Mouse (Mus musculus) C2C12 (cell line): Measurements from ENCODE around the gene Dis3. TPM values are rescaled to one million over a fixed set of nuclear protein-coding genes. Genes with fewer than 3 reads are reported as not detected.

Experiments
- H3K27me3 ChIP-seq: one replicate; pipeline ENCODE4 v1.6.1; 2011; ENCODE audit not compliant: control insufficient read depth, insufficient read depth, insufficient read length
- H3K36me3 ChIP-seq: one replicate; pipeline ENCODE4 v1.6.1; 2011; ENCODE audit not compliant: control insufficient read depth, insufficient read depth
- H3K4me3 ChIP-seq: one replicate; pipeline ENCODE4 v1.5.1; 2011; ENCODE audit warnings: mild to moderate bottlenecking, control low read depth; ENCODE audit not compliant: poor library complexity, insufficient read depth, severe bottlenecking
- H3K79me2 ChIP-seq: one replicate; pipeline ENCODE4 v1.6.1; 2011; ENCODE audit not compliant: control insufficient read depth, insufficient read depth
- H3K79me3 ChIP-seq: one replicate; pipeline ENCODE4 v1.6.1; 2011; ENCODE audit warnings: low read depth, control low read depth
- H3ac ChIP-seq: one replicate; pipeline ENCODE3; 2011; ENCODE audit warnings: low read depth; ENCODE audit not compliant: control insufficient read depth, insufficient read length
- CEBPB ChIP-seq: IDR thresholded peaks from one replicate; pipeline ENCODE4 v1.6.1; 2011; ENCODE audit warnings: low read depth, mild to moderate bottlenecking, control low read depth, moderate library complexity
- CTCF ChIP-seq: IDR thresholded peaks from one replicate; pipeline ENCODE4 v1.5.1; 2011; ENCODE audit not compliant: control insufficient read depth, insufficient read depth, insufficient read length
- FOSL1 ChIP-seq: IDR thresholded peaks from one replicate; pipeline ENCODE4 v1.8.0; 2011; ENCODE audit warnings: mild to moderate bottlenecking, low read length; ENCODE audit not compliant: poor library complexity, insufficient read depth, severe bottlenecking
- MAX ChIP-seq: IDR thresholded peaks from one replicate; pipeline ENCODE4 v1.6.1; 2011; ENCODE audit warnings: mild to moderate bottlenecking, control low read depth
- MYOD1 ChIP-seq: IDR thresholded peaks from one replicate; pipeline ENCODE4 v1.6.1; 2011; ENCODE audit warnings: low read depth; ENCODE audit not compliant: control insufficient read depth, insufficient read length
- MYOG ChIP-seq: IDR thresholded peaks from one replicate; pipeline ENCODE4 v1.6.1; 2011; ENCODE audit not compliant: control insufficient read depth, insufficient read length; ENCODE audit errors: extremely low read depth
- USF1 ChIP-seq: IDR thresholded peaks from one replicate; pipeline ENCODE4 v1.6.1; 2011; ENCODE audit warnings: low read depth, mild to moderate bottlenecking, control low read depth, moderate library complexity
- polyA plus RNA-seq: library from polyadenylated mRNA; unstranded; fragments of >200 nt; fragmentation: generic; extraction: Trizol; gene quantifications from one replicate; pipeline ENCODE4 v1.2.1, GENCODE M21; 2012; ENCODE audit warnings: missing spikeins

Gene Dis3
- polyA plus RNA-seq, 1 experiment, result 19.3 TPM

GRCm38 (mm10) chr14:99121584-99122339 is 22.2 kb upstream of the Dis3 start:
- Histone ChIP-seq H3ac (no peak overlapping the region), H3K79me3 (no peaks in the 10 kb centered on the region), H3K27me3 (no peaks in the 10 kb centered on the region), H3K36me3 (peaks cover 17% of the 10 kb centered on the region), H3K4me3 (no peak overlapping the region), H3K79me2 (no peaks in the 10 kb centered on the region)
- TF ChIP-seq USF1 (no peak), MAX (no peak), MYOG (no peak), CEBPB (no peak), MYOD1 (no peak), FOSL1 (no peak), CTCF (no peak)

GRCm38 (mm10) chr14:99117576-99117975 is 18.0 kb upstream of the Dis3 start:
- Histone ChIP-seq H3K36me3 (peaks cover 38% of the 10 kb centered on the region), H3K27me3 (no peaks in the 10 kb centered on the region), H3K79me2 (no peaks in the 10 kb centered on the region), H3K79me3 (no peaks in the 10 kb centered on the region), H3K4me3 (no peak overlapping the region), H3ac (no peak overlapping the region)
- TF ChIP-seq CTCF, result no peak
- no peak for TF ChIP-seq MYOD1
- TF ChIP-seq USF1, result no peak
- TF ChIP-seq MYOG, result no peak
- TF ChIP-seq MAX, result no peak
- TF ChIP-seq FOSL1, result no peak
- no peak for TF ChIP-seq CEBPB

- H3ac ChIP-seq, result no peak overlapping the region
- H3K79me2 ChIP-seq, result no peaks in the 10 kb centered on the region
- no peaks in the 10 kb centered on the region for H3K27me3 ChIP-seq
- H3K4me3 ChIP-seq, result no peak overlapping the region
- TF ChIP-seq FOSL1 (no peak), MAX (no peak), USF1 (no peak)
- H3K79me3 ChIP-seq, result no peaks in the 10 kb centered on the region
- H3K36me3 ChIP-seq, result peaks cover 59% of the 10 kb centered on the region
Observed at GRCm38 (mm10) chr14:99108762-99109161, 9.2 kb upstream of the Dis3 start.

DNA sequence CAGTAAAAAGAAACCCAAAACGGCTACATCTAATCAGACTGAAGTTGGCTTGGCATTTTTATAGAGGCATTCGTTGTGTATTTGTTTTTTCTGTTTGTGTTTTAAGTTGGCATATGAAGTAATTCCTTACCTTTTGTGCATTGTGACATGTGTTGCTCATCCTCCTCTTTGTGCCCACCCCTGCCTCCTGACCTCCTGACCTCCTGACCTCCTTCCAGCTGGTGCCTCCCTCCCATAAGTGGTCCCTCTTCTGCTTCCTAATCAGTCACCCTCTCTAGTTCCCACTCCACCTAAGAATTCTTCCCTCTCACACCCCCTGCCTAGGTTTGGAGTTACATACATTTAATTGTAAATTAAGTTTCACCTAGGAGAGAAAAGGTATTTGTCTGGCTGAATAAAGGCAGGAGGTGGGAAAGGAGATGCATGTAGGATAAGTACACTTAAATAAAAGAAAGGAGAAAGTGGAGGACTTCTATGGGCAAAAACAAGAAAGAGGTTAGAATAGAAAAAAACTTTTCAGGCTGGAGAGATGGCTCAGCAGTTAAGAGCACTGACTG is 8.1 kb upstream of the Dis3 start:
- H3ac ChIP-seq, result no peak overlapping the region
- peaks cover 7% of the 10 kb centered on the region for H3K79me2 ChIP-seq
- TF ChIP-seq MYOG (no peak), CTCF (no peak), MYOD1 (no peak), MAX (no peak), FOSL1 (no peak), USF1 (no peak), CEBPB (no peak)
- no peaks in the 10 kb centered on the region for H3K79me3 ChIP-seq
- H3K27me3 ChIP-seq, result no peaks in the 10 kb centered on the region
- H3K36me3 ChIP-seq, result peaks cover 57% of the 10 kb centered on the region
- H3K4me3 ChIP-seq, result no peak overlapping the region

DNA sequence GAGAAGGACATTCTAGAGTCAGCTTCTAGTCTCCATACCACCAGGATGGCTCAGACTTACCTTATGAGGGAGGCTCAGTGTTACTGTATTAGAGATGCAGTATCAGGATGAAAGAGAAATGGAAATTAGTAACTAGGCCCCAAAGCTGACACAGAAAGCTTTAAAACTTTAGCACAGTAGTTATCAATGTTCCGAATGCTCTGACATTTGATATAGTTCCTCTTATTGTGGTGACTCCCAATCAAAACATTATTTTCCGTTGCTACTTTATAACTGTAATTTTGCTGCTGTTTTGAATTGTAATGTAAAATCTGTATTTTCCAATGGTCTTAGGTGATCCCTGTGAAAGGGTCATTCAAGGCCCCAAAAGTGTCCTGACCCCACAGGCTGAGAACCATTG is 7.1 kb upstream of the Dis3 start:
- peaks cover 54% of the 10 kb centered on the region for H3K36me3 ChIP-seq

GRCm38 (mm10) chr14:99104542-99105123 is 5.1 kb upstream of the Dis3 start:
- Histone ChIP-seq H3K79me3 (peaks cover 11% of the 10 kb centered on the region), H3K79me2 (peaks cover 32% of the 10 kb centered on the region), H3ac (no peak overlapping the region), H3K27me3 (no peaks in the 10 kb centered on the region), H3K4me3 (no peak overlapping the region), H3K36me3 (peaks cover 43% of the 10 kb centered on the region)
- TF ChIP-seq MAX (no peak), MYOG (no peak), CTCF (no peak), MYOD1 (no peak), USF1 (no peak), CEBPB (no peak), FOSL1 (no peak)

More for the DNA sequence above, 7.1 kb upstream of the Dis3 start:
- TF ChIP-seq MYOG, result no peak
- no peak for TF ChIP-seq MYOD1
- TF ChIP-seq MAX, result no peak
- TF ChIP-seq CTCF, result no peak
- no peak for TF ChIP-seq CEBPB
- no peak for TF ChIP-seq FOSL1
- TF ChIP-seq USF1, result no peak
- H3ac ChIP-seq, result no peak overlapping the region
- H3K4me3 ChIP-seq, result no peak overlapping the region
- H3K79me2 ChIP-seq, result peaks cover 13% of the 10 kb centered on the region
- H3K27me3 ChIP-seq, result no peaks in the 10 kb centered on the region
- no peaks in the 10 kb centered on the region for H3K79me3 ChIP-seq
